Mouse (Mus musculus): Measurements from ENCODE around the gene Cmtm7. TPM values are rescaled to one million over a fixed set of nuclear protein-coding genes. Genes with fewer than 3 reads are reported as not detected.

Cmtm7 gene
- polyA plus RNA-seq, 1 experiment from 2014 or later = 47.8 TPM

Other genes with a start within 250 kb of the Cmtm7 start
- not detected in 3 replicates for gene Trim71, start 217.5 kb downstream of the Cmtm7 start, polyA plus RNA-seq (2018)
- 13.8 to 17.7 TPM (median 14.6 TPM) in 3 replicates for gene Cnot10, start 141.7 kb downstream of the Cmtm7 start, polyA plus RNA-seq (2018)
- gene Dync1li1, start 93.1 kb downstream of the Cmtm7 start, polyA plus RNA-seq (2018) = 39.8 to 54.4 TPM (median 39.9 TPM) in 3 replicates
- 61.4 to 121 TPM (median 79.5 TPM) in 3 replicates for gene Cmtm6, start 50.7 kb downstream of the Cmtm7 start, polyA plus RNA-seq (2018)
- 0.99 to 2.2 TPM (median 1.2 TPM) in 3 replicates for gene Cmtm8, start 62.3 kb upstream of the Cmtm7 start, polyA plus RNA-seq (2018)
- 19.9 to 26.2 TPM (median 23.2 TPM) in 3 replicates for gene Gpd1l, start 152.1 kb upstream of the Cmtm7 start, polyA plus RNA-seq (2018)
- 0.19 to 0.72 TPM in 2 of 3 replicates, not detected in the other for gene Osbpl10, start 196.7 kb upstream of the Cmtm7 start, polyA plus RNA-seq (2018)
- 4.7 to 64.4 TPM (median 33.9 TPM) in 3 replicates for gene Rps27rt, start 200.9 kb upstream of the Cmtm7 start, polyA plus RNA-seq (2018)